Mouse (Mus musculus) frontal cortex, postnatal 36 days (tissue): ENCODE measurements at regions not wholly inside any gene's neighbourhood (a gene's known extent, or its start where the extent isn't known, plus 50 kb on each side); places are given as distances from the start of the nearest gene placed in this dataset.

Experiments
- DNase-seq, 2 experiments: peaks; one replicate each; pipeline ENCODE4 v3.0.0; 2022; ENCODE audit warnings: low spot score in 2 of 2

- DNase-seq, result peak; percentile 31 to 47
Measured at GRCm38 (mm10) chr3:33305756-33306155, 162.7 kb upstream of the Pex5l start.

GRCm38 (mm10) chr3:33262797-33263196, 119.8 kb upstream of the Pex5l start:
- no peak for DNase-seq

GRCm38 (mm10) chr3:33219271-33220065, 76.4 kb upstream of the Pex5l start:
- DNase-seq, result no peak

- DNase-seq, result no peak
Measured at GRCm38 (mm10) chr3:33218291-33218690, 75.2 kb upstream of the Pex5l start.

GRCm38 (mm10) chr3:33217360-33218034, 74.5 kb upstream of the Pex5l start:
- no peak for DNase-seq

- no peak for DNase-seq
Measured at GRCm38 (mm10) chr3:33211224-33211817, 68.3 kb upstream of the Pex5l start.
